Mouse (Mus musculus) limb, embryonic 10.5 days (tissue): ENCODE data around the gene Pias1. TPM values are rescaled to one million over a fixed set of nuclear protein-coding genes. Genes with fewer than 3 reads are reported as not detected.
A peak's percentile ranks its signal among the peaks of the same experiment; 100 is the strongest.

Experiments used
- DNase-seq: peaks from one replicate; pipeline ENCODE4 v3.0.0-alpha.2; 2017; ENCODE audit warnings: low spot score
- H3K27ac ChIP-seq: fragments of 300-500 bp; sonication (generic); 2 replicates; pipeline ENCODE4 v1.5.1; 2016; ENCODE audit warnings: mild to moderate bottlenecking
- H3K27me3 ChIP-seq: fragments of 300-500 bp; sonication (generic); 2 replicates; pipeline ENCODE4 v1.6.1; 2016; ENCODE audit warnings: low read depth, mild to moderate bottlenecking; ENCODE audit not compliant: poor library complexity, severe bottlenecking
- H3K36me3 ChIP-seq: fragments of 300-500 bp; sonication (generic); 2 replicates; pipeline ENCODE4 v1.6.1; 2016; ENCODE audit warnings: mild to moderate bottlenecking, moderate library complexity
- H3K4me1 ChIP-seq: fragments of 300-500 bp; sonication (generic); 2 replicates; pipeline ENCODE4 v1.6.1; 2016
- H3K4me3 ChIP-seq: fragments of 300-500 bp; sonication (generic); 2 replicates; pipeline ENCODE4 v1.5.1; 2016; ENCODE audit warnings: mild to moderate bottlenecking, moderate library complexity
- H3K9me3 ChIP-seq: fragments of 300-500 bp; sonication (generic); replicated peaks from 2 replicates; pipeline ENCODE4 v1.6.1; 2016; ENCODE audit warnings: mild to moderate bottlenecking
- WGBS: fragments of 180-500 bp; shearing (Covaris S2); methylation state at CpG from one replicate; pipeline ENCODE4 v1.1.7; 2016; 5-methylcytosine and 5-hydroxymethylcytosine counted together
- polyA plus RNA-seq: library from polyadenylated mRNA; unstranded; fragments of >200 nt; fragmentation: Nextera tagmentation; extraction: Ambion mirVana; gene quantifications from 2 replicates; pipeline ENCODE4 v1.2.1, GENCODE M21; 2016

Gene Pias1
- polyA plus RNA-seq, 1 experiment from 2014 or later: 53.9 TPM

DNA sequence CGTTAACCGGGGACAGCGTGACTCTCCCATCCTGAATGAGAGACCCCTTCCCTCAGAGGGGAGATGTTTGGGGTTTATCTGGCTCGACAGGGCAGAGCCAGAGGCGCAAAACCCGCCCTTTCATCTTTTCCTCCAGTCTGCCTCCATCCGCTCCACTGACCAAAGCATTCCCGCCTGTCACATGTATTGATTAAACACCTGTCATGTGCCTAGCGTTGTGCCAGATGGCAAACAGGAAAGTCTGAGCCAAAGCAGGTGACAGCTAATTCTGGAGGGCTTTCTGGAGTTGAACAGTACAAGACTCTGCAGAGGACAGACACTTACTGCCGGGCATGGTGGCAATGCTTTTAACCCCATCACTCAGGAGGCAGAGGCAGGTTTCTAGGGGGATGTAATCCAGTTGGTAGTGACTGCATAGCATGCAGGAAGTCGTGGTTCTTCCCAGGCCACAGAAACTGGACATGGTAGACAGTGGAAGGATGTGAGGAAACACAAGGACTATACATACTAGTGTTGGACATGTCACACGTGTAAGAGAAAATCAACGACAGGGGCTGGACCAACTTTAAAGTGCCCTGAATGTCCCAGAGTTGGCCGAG is 148.5 kb downstream of the Pias1 start:
- Histone ChIP-seq H3K36me3 (peaks cover 6% of the 10 kb centered on the region; the same call in 1 of the 2 replicates), H3K9me3 (no peaks in the 10 kb centered on the region), H3K27ac (peak overlapping the region; percentile 98), H3K4me3 (peak overlapping the region; percentile 89), H3K27me3 (no peaks in the 10 kb centered on the region), H3K4me1 (peaks cover 35% of the 10 kb centered on the region)
- no peak for DNase-seq
- WGBS: 15% methylated on average over 14 of the region's 14 CpGs

DNA sequence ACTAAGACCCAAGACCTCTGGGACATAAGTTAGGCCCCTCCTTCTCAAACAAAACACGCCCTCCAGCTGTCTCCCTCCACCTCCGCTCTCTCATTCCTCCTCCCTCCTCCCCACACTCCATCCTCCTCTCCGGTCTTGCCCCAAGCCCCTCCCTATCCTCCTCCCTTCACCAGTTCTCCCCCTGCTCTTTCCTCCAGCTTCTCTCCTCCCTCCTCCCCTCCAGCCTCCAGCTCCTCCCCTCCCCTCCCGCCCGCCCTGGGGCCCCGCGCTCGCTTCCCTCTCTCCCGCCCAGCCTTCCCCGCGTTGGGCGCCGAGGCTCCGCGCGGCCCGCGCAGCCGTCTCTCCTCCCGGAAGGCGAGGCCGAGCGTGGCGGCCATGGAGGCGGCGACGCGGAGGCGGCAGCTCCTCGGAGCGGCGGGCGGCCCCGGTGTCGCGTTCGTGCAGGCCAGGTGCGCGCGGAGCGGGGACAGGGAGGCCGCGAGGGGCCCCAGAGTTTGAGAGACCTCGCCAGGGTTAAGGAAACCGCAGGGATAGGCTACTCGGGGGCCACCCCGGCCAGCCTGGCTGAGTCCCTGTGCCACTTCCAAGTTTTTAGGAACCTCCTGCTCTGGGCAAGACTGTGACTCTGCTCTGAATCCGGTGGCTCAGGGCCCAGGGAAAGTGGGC is 149.1 kb downstream of the Pias1 start, which contains the start of gene Cln6:
Gene Cln6, plus strand, starts transcription at position 280 of the 666 bp plus-strand sequence.
- peak within 1 kb of the TSS; percentile 98 for H3K27ac ChIP-seq
- peaks cover 6% of the 10 kb centered on the region; the same call in 1 of the 2 replicates for H3K36me3 ChIP-seq
- H3K4me3 ChIP-seq: peak within 1 kb of the TSS; percentile 89
- WGBS: under 1% methylated on average over 48 of the region's 48 CpGs
- DNase-seq: peak; percentile 87
- no peaks in the 10 kb centered on the region for H3K27me3 ChIP-seq
- H3K4me1 ChIP-seq: peaks cover 35% of the 10 kb centered on the region
- H3K9me3 ChIP-seq: no peaks in the 10 kb centered on the region

DNA sequence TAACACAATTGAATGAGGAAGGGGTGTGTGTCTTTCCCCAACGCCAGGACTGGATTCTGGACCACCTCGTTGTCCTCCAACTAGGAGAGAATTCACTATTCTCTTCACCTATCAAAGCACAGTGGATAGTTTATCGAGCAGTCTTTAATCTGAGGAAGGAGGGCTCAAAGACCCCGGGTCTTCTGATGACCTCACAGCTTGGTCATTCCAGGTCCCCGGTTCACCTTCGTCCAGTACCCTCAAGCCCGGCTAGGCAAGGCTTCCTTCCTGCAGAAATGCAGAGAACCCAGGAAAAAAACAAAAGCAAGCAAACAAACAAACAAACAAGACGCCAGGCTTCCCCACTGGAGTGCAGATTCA is 149.6 kb downstream of the Pias1 start:
- Histone ChIP-seq H3K4me3 (peak overlapping the region; percentile 89), H3K27me3 (no peaks in the 10 kb centered on the region), H3K9me3 (no peaks in the 10 kb centered on the region), H3K4me1 (peaks cover 35% of the 10 kb centered on the region), H3K36me3 (peaks cover 6% of the 10 kb centered on the region; the same call in 1 of the 2 replicates), H3K27ac (peak overlapping the region; percentile 98)
- no peak for DNase-seq
- WGBS: 15% methylated on average over 8 of the region's 8 CpGs

DNA sequence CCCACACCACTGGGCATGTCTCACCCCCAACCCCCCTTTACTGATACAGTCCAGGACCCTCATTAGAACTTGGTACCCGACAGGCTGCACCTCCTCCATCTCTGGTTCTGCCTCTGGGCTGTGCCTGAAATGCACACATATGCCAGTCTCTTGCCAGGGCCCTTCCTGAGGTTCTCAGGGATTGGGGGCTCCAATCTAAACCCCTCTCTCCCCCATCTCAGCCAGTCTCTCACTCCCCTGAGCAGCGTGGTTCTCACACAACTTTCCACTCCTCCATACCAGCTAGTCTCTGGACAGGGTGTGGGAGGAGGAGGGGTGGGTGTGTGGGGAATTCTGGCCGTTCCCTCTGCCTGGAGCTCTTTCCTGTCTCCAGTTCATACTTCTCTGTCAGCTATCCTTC is 150.1 kb downstream of the Pias1 start:
- no peaks in the 10 kb centered on the region for H3K27me3 ChIP-seq
- WGBS: 63% methylated on average over 3 of the region's 3 CpGs
- peaks cover 6% of the 10 kb centered on the region; the same call in 1 of the 2 replicates for H3K36me3 ChIP-seq
- peak overlapping the region; percentile 89 for H3K4me3 ChIP-seq
- no peak for DNase-seq
- H3K27ac ChIP-seq: peak overlapping the region; percentile 98
- H3K9me3 ChIP-seq: no peaks in the 10 kb centered on the region
- H3K4me1 ChIP-seq: peaks cover 35% of the 10 kb centered on the region

GRCm38 (mm10) chr9:62835705-62836446 is 151.8 kb downstream of the Pias1 start:
- no peak for DNase-seq
- WGBS: 58% methylated on average over 4 of the region's 4 CpGs
- Histone ChIP-seq H3K36me3 (no peaks in the 10 kb centered on the region), H3K9me3 (no peaks in the 10 kb centered on the region), H3K27me3 (no peaks in the 10 kb centered on the region), H3K4me3 (no peak overlapping the region), H3K4me1 (peaks cover 35% of the 10 kb centered on the region), H3K27ac (no peak overlapping the region)

DNA sequence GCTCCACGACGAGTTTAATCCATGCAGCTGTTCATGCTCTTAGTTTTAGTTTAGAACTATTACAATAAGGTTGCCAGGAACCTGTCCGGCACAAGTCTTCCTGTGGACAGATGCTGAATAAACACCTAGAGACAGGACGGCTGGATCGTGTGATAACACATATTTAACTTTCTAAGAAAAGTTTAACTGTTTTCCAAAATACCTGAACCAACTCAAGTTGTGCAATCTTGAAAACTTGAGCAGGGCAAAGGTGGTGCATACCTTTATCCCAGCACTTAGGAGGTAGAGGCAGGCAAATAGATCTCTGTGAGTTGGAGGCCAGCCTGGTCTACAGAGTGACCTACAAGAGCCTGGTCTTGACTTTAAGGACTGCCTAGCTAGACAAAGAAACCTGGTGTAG is 152.8 kb downstream of the Pias1 start:
- H3K27me3 ChIP-seq: no peaks in the 10 kb centered on the region
- DNase-seq: no peak
- H3K4me3 ChIP-seq: no peak overlapping the region
- H3K27ac ChIP-seq: no peak overlapping the region
- 88% methylated on average over 5 of the region's 5 CpGs for WGBS
- H3K4me1 ChIP-seq: peaks cover 32% of the 10 kb centered on the region
- no peaks in the 10 kb centered on the region for H3K9me3 ChIP-seq
- H3K36me3 ChIP-seq: no peaks in the 10 kb centered on the region

GRCm38 (mm10) chr9:62829877-62830276 is 157.8 kb downstream of the Pias1 start:
- WGBS: 83% methylated on average over 6 of the region's 6 CpGs

DNA sequence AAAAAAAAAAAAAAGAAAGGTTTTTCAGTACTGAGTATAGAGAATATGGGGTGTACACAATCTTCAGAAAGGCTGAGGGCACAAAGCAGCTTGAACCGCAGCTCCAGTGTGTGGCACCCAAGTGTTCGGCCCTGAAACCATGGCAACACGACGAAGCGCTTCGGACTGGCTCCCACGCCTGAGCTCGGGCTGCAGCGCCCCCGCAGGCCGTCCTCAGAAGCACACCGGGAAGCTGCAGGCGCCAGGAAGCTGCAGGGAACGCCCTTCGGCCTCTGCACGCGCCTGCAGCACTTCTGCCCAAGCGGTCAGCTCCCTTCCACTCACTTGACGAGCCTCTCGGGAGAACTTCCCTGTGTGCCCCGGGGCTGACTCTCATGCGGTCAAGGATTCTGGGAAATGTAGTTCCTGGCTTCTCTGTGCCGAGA is 159.1 kb downstream of the Pias1 start:
- H3K4me3 ChIP-seq: peak overlapping the region; percentile 38
- peaks cover 43% of the 10 kb centered on the region for H3K4me1 ChIP-seq
- DNase-seq: peak; percentile 97
- H3K36me3 ChIP-seq: no peaks in the 10 kb centered on the region
- H3K27ac ChIP-seq: peak overlapping the region; percentile 63
- no peaks in the 10 kb centered on the region for H3K27me3 ChIP-seq
- under 1% methylated on average over 23 of the region's 23 CpGs for WGBS
- no peaks in the 10 kb centered on the region for H3K9me3 ChIP-seq

More at GRCm38 (mm10) chr9:62829877-62830276, 157.8 kb downstream of the Pias1 start:
- Histone ChIP-seq H3K27ac (no peak overlapping the region), H3K4me3 (no peak overlapping the region), H3K9me3 (no peaks in the 10 kb centered on the region), H3K27me3 (no peaks in the 10 kb centered on the region), H3K36me3 (no peaks in the 10 kb centered on the region), H3K4me1 (peaks cover 43% of the 10 kb centered on the region)
- no peak for DNase-seq

Other genes starting within 250 kb of the Pias1 start
- 27.3 and 30.3 TPM in 2 replicates for gene Fem1b, start 176.0 kb downstream of the Pias1 start, polyA plus RNA-seq
- 16.4 and 18.5 TPM in 2 replicates for gene Cln6, start 149.1 kb downstream of the Pias1 start, polyA plus RNA-seq
- gene Calml4, start 129.8 kb downstream of the Pias1 start, polyA plus RNA-seq: 3.8 and 4.4 TPM in 2 replicates
- 0.10 and 0.14 TPM in 2 replicates for gene Skor1, start 161.0 kb upstream of the Pias1 start, polyA plus RNA-seq